Mouse (Mus musculus): ENCODE results near the gene Cma2.
"Not testable (repeated sequence)": the region's sequence is repeated elsewhere in the genome, so short reads cannot be mapped to it uniquely, and the experiment has no call there.

The Cma2 gene

GRCm38 (mm10) chr14:55950346-55951030 is at the start of gene Cma2:
Gene Cma2 (plus strand): TSS chr14:55950980.
- in situ Hi-C loops (cut with MboI; ENCODE audit: unreplicated experiment in 2 of 2) = no loop called here

- in situ Hi-C loops (cut with MboI; ENCODE audit: unreplicated experiment in 2 of 2) = loop anchor here in 1 of 2 experiments (10.0 to 25.0 kb wide), 2 partner anchors 221 to 443 kb away; partner anchors contain the start of gene Tinf2
Measured at GRCm38 (mm10) chr14:55905518-55905917, 45.3 kb upstream of the Cma2 start.

- in situ Hi-C loops (cut with MboI; ENCODE audit: unreplicated experiment in 2 of 2) = loop anchor here in 1 of 2 experiments (25.0 kb wide), 1 partner anchor 451 kb away; no protein-coding TSS in a partner anchor
Measured at GRCm38 (mm10) chr14:55913406-55913805, 37.4 kb upstream of the Cma2 start.

GRCm38 (mm10) chr14:55918240-55919082 is 32.3 kb upstream of the Cma2 start:
- in situ Hi-C loops (cut with MboI; ENCODE audit: unreplicated experiment in 2 of 2) = loop anchor here in 1 of 2 experiments (25.0 kb wide), 1 partner anchor 456 kb away; no protein-coding TSS in a partner anchor

- in situ Hi-C loops (cut with MboI; ENCODE audit: unreplicated experiment in 2 of 2) = loop anchor here (5.0 to 25.0 kb wide), 3 partner anchors 45 to 460 kb away; no protein-coding TSS in a partner anchor
Measured at GRCm38 (mm10) chr14:55922475-55923232, 28.1 kb upstream of the Cma2 start.

GRCm38 (mm10) chr14:55926847-55927246 is 23.9 kb upstream of the Cma2 start:
- in situ Hi-C loops (cut with MboI; ENCODE audit: unreplicated experiment in 2 of 2) = no loop called here

- in situ Hi-C loops (cut with MboI; ENCODE audit: unreplicated experiment in 2 of 2) = no loop called here
Measured at GRCm38 (mm10) chr14:55929263-55929997, 21.4 kb upstream of the Cma2 start.

- in situ Hi-C loops (cut with MboI; ENCODE audit: unreplicated experiment in 2 of 2) = no loop called here
Measured at GRCm38 (mm10) chr14:55933586-55933985, 17.2 kb upstream of the Cma2 start.

- in situ Hi-C loops (cut with MboI; ENCODE audit: unreplicated experiment in 2 of 2) = no loop called here
Measured at GRCm38 (mm10) chr14:55940070-55940800, 10.5 kb upstream of the Cma2 start.

- in situ Hi-C loops (cut with MboI; ENCODE audit: unreplicated experiment in 2 of 2) = no loop called here
Measured at GRCm38 (mm10) chr14:55943601-55944000, 7.2 kb upstream of the Cma2 start.

- in situ Hi-C loops (cut with MboI; ENCODE audit: unreplicated experiment in 2 of 2) = no loop called here
Measured at GRCm38 (mm10) chr14:55944575-55944974, 6.2 kb upstream of the Cma2 start, which contains the start of gene Cma1. Gene Cma1 (minus strand): TSS chr14:55944675.

- in situ Hi-C loops (cut with MboI; ENCODE audit: unreplicated experiment in 2 of 2) = no loop called here
Measured at GRCm38 (mm10) chr14:55946269-55946969, 4.4 kb upstream of the Cma2 start.

- in situ Hi-C loops (cut with MboI; ENCODE audit: unreplicated experiment in 2 of 2) = no loop called here
Measured at GRCm38 (mm10) chr14:55963263-55963662, 12.5 kb downstream of the Cma2 start.

- in situ Hi-C loops (cut with MboI; ENCODE audit: unreplicated experiment in 2 of 2) = not testable (repeated sequence)
Measured at GRCm38 (mm10) chr14:55963900-55964299, 13.1 kb downstream of the Cma2 start.

GRCm38 (mm10) chr14:55987464-55987863 is 36.7 kb downstream of the Cma2 start:
- in situ Hi-C loops (cut with MboI; ENCODE audit: unreplicated experiment in 2 of 2) = not testable (repeated sequence)

GRCm38 (mm10) chr14:56013147-56013546 is 62.4 kb downstream of the Cma2 start:
- in situ Hi-C loops (cut with MboI; ENCODE audit: unreplicated experiment in 2 of 2) = no loop called here

GRCm38 (mm10) chr14:56013924-56014323 is 63.1 kb downstream of the Cma2 start:
- in situ Hi-C loops (cut with MboI; ENCODE audit: unreplicated experiment in 2 of 2) = no loop called here

- in situ Hi-C loops (cut with MboI; ENCODE audit: unreplicated experiment in 2 of 2) = not testable (repeated sequence)
Measured at GRCm38 (mm10) chr14:56017671-56018070, 66.9 kb downstream of the Cma2 start, which contains the start of gene Mcpt1. Gene Mcpt1 (plus strand): TSS chr14:56017971.

- in situ Hi-C loops (cut with MboI; ENCODE audit: unreplicated experiment in 2 of 2) = no loop called here
Measured at GRCm38 (mm10) chr14:56019446-56019845, 68.7 kb downstream of the Cma2 start.
